Mouse (Mus musculus) limb, embryonic 14.5 days (tissue): Measurements from ENCODE around the gene Zfp239. TPM values are rescaled to one million over a fixed set of nuclear protein-coding genes. Genes with fewer than 3 reads are reported as not detected.

ENCODE experiments used
- ATAC-seq: fragments of 200-750 bp; cut with Nextera tagmentation; 2 replicates; pipeline ENCODE4 v1.8.0; 2017; ENCODE audit warnings: low read depth, moderate number of reproducible peaks, moderate TSS enrichment; ENCODE audit not compliant: low FRiP score
- DNase-seq: peaks from one replicate; pipeline ENCODE4 v3.0.0-alpha.2; 2015; ENCODE audit warnings: low spot score
- H3K27ac ChIP-seq: fragments of 300-500 bp; sonication (generic); replicated peaks from 2 replicates; pipeline ENCODE4 v1.5.1; 2014; ENCODE audit warnings: low read depth, mild to moderate bottlenecking, low read length, moderate library complexity, mixed read lengths
- H3K27me3 ChIP-seq: fragments of 300-500 bp; sonication (generic); 2 replicates; pipeline ENCODE4 v1.6.1; 2014; ENCODE audit warnings: low read length, mixed read lengths; ENCODE audit not compliant: control insufficient read depth, insufficient read depth
- H3K36me3 ChIP-seq: fragments of 300-500 bp; sonication (generic); 2 replicates; pipeline ENCODE4 v1.6.1; 2014; ENCODE audit warnings: mild to moderate bottlenecking, low read length, moderate library complexity, mixed read lengths; ENCODE audit not compliant: control insufficient read depth, insufficient read depth
- H3K4me1 ChIP-seq: fragments of 300-500 bp; sonication (generic); 2 replicates; pipeline ENCODE4 v1.6.1; 2014; ENCODE audit warnings: antibody characterized with exemption, low read length, mixed read lengths; ENCODE audit not compliant: control insufficient read depth, insufficient read depth
- H3K4me2 ChIP-seq: fragments of 300-500 bp; sonication (generic); replicated peaks from 2 replicates; pipeline ENCODE4 v1.6.1; 2014; ENCODE audit warnings: low read depth, mild to moderate bottlenecking, low read length, moderate library complexity; ENCODE audit not compliant: severe bottlenecking
- H3K4me3 ChIP-seq: fragments of 300-500 bp; sonication (generic); replicated peaks from 2 replicates; pipeline ENCODE4 v1.5.1; 2014; ENCODE audit warnings: low read length
- H3K9ac ChIP-seq: fragments of 300-500 bp; sonication (generic); 2 replicates; pipeline ENCODE4 v1.6.1; 2014; ENCODE audit warnings: mild to moderate bottlenecking, low read depth, low read length, moderate library complexity; ENCODE audit not compliant: severe bottlenecking
- H3K9me3 ChIP-seq: fragments of 300-500 bp; sonication (generic); 2 replicates; pipeline ENCODE4 v1.6.1; 2016; ENCODE audit warnings: low read length; ENCODE audit not compliant: control insufficient read depth
- POLR2A ChIP-seq: fragments of 200-500 bp; IDR thresholded peaks from 2 replicates; pipeline ENCODE4 v1.8.0; 2012; ENCODE audit warnings: inconsistent platforms, mild to moderate bottlenecking, moderate library complexity, borderline replicate concordance; ENCODE audit not compliant: insufficient read depth, insufficient read length; ENCODE audit errors: extremely low read depth
- WGBS: fragments of 180-500 bp; shearing (Covaris S2); extraction: QIAGEN DNeasy Blood & Tissue Kit; methylation state at CpG from one replicate; pipeline ENCODE4 v1.1.7; 2014; 5-methylcytosine and 5-hydroxymethylcytosine counted together
- polyA plus RNA-seq, 2 experiments: library from polyadenylated mRNA; depleted of rRNA in 1 of 2; stranded (reverse) in 1 of 2; unstranded in 1 of 2; fragments of >200 nt; fragmentation: Nextera tagmentation in 1 of 2; extraction: Ambion mirVana in 1 of 2; gene quantifications; 2 replicates each; pipeline versions ENCODE4 v1.2.1 to v1.2.3; 2012 to 2014

Gene Zfp239
- polyA plus RNA-seq, 2 experiments: 7.4 to 11.8 TPM

DNA sequence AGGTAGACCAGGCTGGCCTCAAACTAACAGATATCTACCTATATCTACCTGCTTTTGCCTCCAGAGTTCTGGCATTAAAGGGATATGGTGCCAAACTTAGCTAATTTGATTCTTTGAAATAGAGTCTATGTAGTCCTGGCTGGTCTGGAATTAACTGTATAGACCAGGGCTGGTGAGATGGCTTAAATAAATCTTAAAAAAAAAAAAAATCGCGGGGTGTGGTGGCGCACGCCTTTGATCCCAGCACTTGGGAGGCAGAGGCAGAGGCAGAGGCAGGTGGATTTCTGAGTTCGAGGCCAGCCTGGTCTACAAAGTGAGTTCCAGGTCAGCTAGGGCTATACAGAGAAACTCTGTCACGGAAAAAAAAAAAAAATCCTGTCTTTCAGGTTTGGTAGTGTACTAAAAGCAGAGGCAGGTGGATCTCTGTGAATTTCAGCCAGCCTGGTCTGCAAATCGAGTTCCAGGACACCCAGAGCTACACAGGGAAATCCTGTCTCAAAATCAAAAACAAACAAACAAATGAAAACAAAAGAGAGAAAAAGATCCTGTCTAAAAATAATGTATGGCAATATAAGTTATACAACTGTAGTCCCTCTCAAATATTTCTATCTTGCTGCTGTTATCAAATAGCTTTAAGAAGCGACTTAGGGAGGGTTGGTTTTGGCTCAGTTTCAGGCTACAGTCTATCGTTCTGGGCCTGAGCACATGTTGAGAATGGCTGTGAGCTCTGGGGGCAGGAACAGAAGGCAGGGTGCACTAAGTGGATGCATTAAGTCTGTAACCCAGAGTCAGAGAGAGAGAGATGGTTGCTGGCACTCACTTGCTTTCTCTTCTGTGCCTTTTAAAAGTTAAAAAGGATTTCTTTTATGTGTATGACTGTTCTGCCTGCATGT is 39.9 kb downstream of the Zfp239 start:
- no peak for ATAC-seq
- no peaks in the 10 kb centered on the region for H3K9me3 ChIP-seq
- no peak overlapping the region for H3K4me2 ChIP-seq
- WGBS: 74% methylated on average over 9 of the region's 9 CpGs
- peaks cover 6% of the 10 kb centered on the region; the same call in 1 of the 2 replicates for H3K4me1 ChIP-seq
- no peak for DNase-seq
- no peaks in the 10 kb centered on the region for H3K27me3 ChIP-seq
- no peak overlapping the region for H3K9ac ChIP-seq
- H3K27ac ChIP-seq: no peak overlapping the region
- H3K36me3 ChIP-seq: no peaks in the 10 kb centered on the region
- H3K4me3 ChIP-seq: no peak overlapping the region
- TF ChIP-seq POLR2A: no peak

DNA sequence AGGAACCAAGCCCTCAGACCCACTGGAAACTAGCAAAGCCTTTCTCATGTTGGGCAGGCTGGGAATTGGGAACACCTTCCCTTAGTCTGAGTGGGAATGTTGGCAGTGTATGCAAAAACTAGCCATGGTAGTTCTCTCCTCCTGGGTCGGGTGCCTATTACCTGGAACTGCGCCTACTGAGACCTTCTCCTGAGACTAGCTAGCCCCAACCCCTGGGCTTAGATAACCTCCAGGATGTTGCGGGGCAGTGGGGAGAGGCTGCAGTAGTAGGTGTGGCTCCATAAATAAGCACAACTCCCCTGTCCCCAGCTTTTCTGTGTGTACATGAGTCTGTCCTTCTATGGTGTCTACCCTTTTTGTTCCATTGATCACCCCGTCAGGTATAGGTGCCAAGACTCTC is 40.7 kb downstream of the Zfp239 start:
- DNase-seq: no peak
- H3K9me3 ChIP-seq: no peaks in the 10 kb centered on the region

GRCm38 (mm10) chr6:117903836-117904235 is 41.9 kb downstream of the Zfp239 start:
- Histone ChIP-seq H3K36me3 (no peaks in the 10 kb centered on the region), H3K4me3 (no peak overlapping the region), H3K27ac (no peak overlapping the region), H3K27me3 (no peaks in the 10 kb centered on the region), H3K9me3 (no peaks in the 10 kb centered on the region), H3K4me1 (peaks cover 11% of the 10 kb centered on the region), H3K9ac (no peak overlapping the region), H3K4me2 (no peak overlapping the region)
- WGBS: 84% methylated on average over 3 of the region's 3 CpGs
- TF ChIP-seq POLR2A: no peak
- DNase-seq (no peak), ATAC-seq (no peak)

More for the DNA sequence above, 40.7 kb downstream of the Zfp239 start:
- no peak overlapping the region for H3K4me2 ChIP-seq
- H3K9ac ChIP-seq: no peak overlapping the region
- H3K27me3 ChIP-seq: no peaks in the 10 kb centered on the region
- H3K36me3 ChIP-seq: no peaks in the 10 kb centered on the region
- TF ChIP-seq POLR2A: no peak
- ATAC-seq: no peak
- WGBS: 84% methylated on average over 2 of the region's 4 CpGs
- H3K4me3 ChIP-seq: no peak overlapping the region
- H3K4me1 ChIP-seq: peaks cover 6% of the 10 kb centered on the region; the same call in 1 of the 2 replicates
- no peak overlapping the region for H3K27ac ChIP-seq

DNA sequence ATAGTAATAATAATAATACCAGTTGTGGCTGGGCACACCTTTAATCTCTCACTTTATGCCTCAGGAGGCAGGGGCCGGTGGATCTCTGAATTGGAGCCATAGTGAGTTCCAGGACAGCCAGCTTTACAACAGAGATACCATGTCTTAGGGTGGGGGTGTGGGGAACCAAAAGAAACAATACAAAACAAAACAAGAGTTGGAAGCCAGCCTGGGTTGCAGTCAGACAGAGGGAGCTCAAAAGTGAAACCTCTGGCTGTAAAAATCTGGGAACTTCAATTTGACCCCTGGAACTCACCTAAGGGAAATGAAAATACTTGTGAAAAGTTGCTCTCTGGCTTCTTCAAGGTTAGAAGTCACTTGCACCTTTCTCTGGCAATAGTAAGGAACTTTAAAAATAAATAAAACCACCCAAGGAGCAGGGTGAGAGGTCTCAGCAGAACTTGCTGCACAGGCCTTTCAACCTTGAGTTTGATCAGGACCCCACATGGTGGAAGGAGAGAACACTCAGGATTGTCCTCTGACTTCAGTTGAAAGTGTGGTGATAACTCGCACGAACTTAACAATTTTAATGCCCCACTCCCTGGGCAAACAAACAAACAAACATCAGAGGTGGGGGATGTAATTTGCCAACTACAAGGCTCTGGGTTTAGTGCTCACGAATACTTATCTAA is 43.5 kb downstream of the Zfp239 start:
- Histone ChIP-seq H3K27me3 (no peaks in the 10 kb centered on the region), H3K36me3 (no peaks in the 10 kb centered on the region), H3K4me2 (peak overlapping the region; percentile 57), H3K9ac (peak overlapping the region; percentile 66; the same call in 1 of the 2 replicates), H3K9me3 (no peaks in the 10 kb centered on the region), H3K27ac (peak overlapping the region; percentile 82), H3K4me3 (peak overlapping the region; percentile 77), H3K4me1 (peaks cover 23% of the 10 kb centered on the region)
- no peak for ATAC-seq
- WGBS: 19% methylated on average over 4 of the region's 4 CpGs
- no peak for DNase-seq
- TF ChIP-seq POLR2A: no peak

DNA sequence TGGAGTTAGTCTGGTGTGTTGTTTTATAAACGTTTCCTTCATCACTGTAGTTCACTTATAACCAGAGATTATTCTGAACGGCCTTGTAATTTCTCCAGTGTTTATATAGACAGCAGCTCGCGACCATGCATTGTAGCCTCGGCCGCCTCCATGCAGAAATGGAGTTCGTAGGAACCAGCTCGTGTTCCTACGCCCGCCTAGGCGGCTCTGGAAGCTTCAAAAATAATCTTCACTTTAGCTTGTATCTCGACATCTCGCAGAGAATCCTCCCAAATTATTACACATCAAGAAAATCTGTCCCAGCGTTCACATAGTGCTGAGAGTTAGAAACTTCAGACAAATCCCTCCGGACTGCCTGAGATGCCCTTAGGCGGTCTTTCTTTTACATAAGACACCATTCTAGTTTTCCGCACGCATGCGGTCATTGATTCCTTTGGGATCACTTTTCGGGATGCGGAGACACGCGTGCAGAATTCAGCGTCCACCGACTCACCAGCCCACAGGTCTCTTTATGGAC is 44.2 kb downstream of the Zfp239 start:
- Histone ChIP-seq H3K4me2 (peak overlapping the region; percentile 57), H3K9me3 (no peaks in the 10 kb centered on the region), H3K9ac (peak overlapping the region; percentile 66), H3K27ac (peak overlapping the region; percentile 82), H3K36me3 (no peaks in the 10 kb centered on the region), H3K4me1 (peaks cover 23% of the 10 kb centered on the region), H3K27me3 (no peaks in the 10 kb centered on the region), H3K4me3 (peak overlapping the region; percentile 77)
- peak; percentile 8 for ATAC-seq
- 1% methylated on average over 25 of the region's 25 CpGs for WGBS
- no peak; the same call in 1 of the 2 replicates for TF ChIP-seq POLR2A
- peak; percentile 64 for DNase-seq
